Mouse (Mus musculus): ENCODE results near the gene Fhod1.

The Fhod1 gene

GRCm38 (mm10) chr8:105347428-105348221 is at the start of gene Fhod1:
Gene Fhod1 (minus strand): TSS chr8:105347953.
- DNase-seq (ENCODE audit: low read depth, low spot score) = peak; percentile 89

- no peak for DNase-seq (ENCODE audit: low read depth, low spot score)
Measured at GRCm38 (mm10) chr8:105393915-105394314, 46.2 kb upstream of the Fhod1 start.

GRCm38 (mm10) chr8:105393089-105393787 is 45.5 kb upstream of the Fhod1 start:
- no peak for DNase-seq (ENCODE audit: low read depth, low spot score)

- DNase-seq (ENCODE audit: low read depth, low spot score) = no peak
Measured at GRCm38 (mm10) chr8:105389096-105389495, 41.3 kb upstream of the Fhod1 start.

- no peak for DNase-seq (ENCODE audit: low read depth, low spot score)
Measured at GRCm38 (mm10) chr8:105387151-105387550, 39.4 kb upstream of the Fhod1 start.

- DNase-seq (ENCODE audit: low read depth, low spot score) = no peak
Measured at GRCm38 (mm10) chr8:105384070-105384469, 36.3 kb upstream of the Fhod1 start.

GRCm38 (mm10) chr8:105380308-105380707 is 32.6 kb upstream of the Fhod1 start:
- no peak for DNase-seq (ENCODE audit: low read depth, low spot score)

- DNase-seq (ENCODE audit: low read depth, low spot score) = no peak
Measured at GRCm38 (mm10) chr8:105378673-105379072, 30.9 kb upstream of the Fhod1 start.

GRCm38 (mm10) chr8:105374513-105374966 is 26.8 kb upstream of the Fhod1 start:
- DNase-seq (ENCODE audit: low read depth, low spot score) = no peak

GRCm38 (mm10) chr8:105373032-105373431 is 25.3 kb upstream of the Fhod1 start, which contains the start of gene Plekhg4:
Gene Plekhg4 (plus strand): TSS chr8:105373274.
- no peak for DNase-seq (ENCODE audit: low read depth, low spot score)

GRCm38 (mm10) chr8:105372473-105372872 is 24.7 kb upstream of the Fhod1 start:
- DNase-seq (ENCODE audit: low read depth, low spot score) = no peak

- no peak for DNase-seq (ENCODE audit: low read depth, low spot score)
Measured at GRCm38 (mm10) chr8:105367107-105367506, 19.4 kb upstream of the Fhod1 start.

- no peak for DNase-seq (ENCODE audit: low read depth, low spot score)
Measured at GRCm38 (mm10) chr8:105361751-105362702, 14.3 kb upstream of the Fhod1 start.

- DNase-seq (ENCODE audit: low read depth, low spot score) = no peak
Measured at GRCm38 (mm10) chr8:105359646-105360045, 11.9 kb upstream of the Fhod1 start.

- no peak for DNase-seq (ENCODE audit: low read depth, low spot score)
Measured at GRCm38 (mm10) chr8:105359208-105359607, 11.5 kb upstream of the Fhod1 start.

GRCm38 (mm10) chr8:105356681-105357080 is 8.9 kb upstream of the Fhod1 start:
- DNase-seq (ENCODE audit: low read depth, low spot score) = no peak

GRCm38 (mm10) chr8:105355179-105356024 is 7.6 kb upstream of the Fhod1 start:
- no peak for DNase-seq (ENCODE audit: low read depth, low spot score)

GRCm38 (mm10) chr8:105354549-105354948 is 6.8 kb upstream of the Fhod1 start:
- DNase-seq (ENCODE audit: low read depth, low spot score) = no peak

GRCm38 (mm10) chr8:105353583-105354135 is 5.9 kb upstream of the Fhod1 start:
- DNase-seq (ENCODE audit: low read depth, low spot score) = no peak

GRCm38 (mm10) chr8:105350186-105350585 is 2.4 kb upstream of the Fhod1 start:
- DNase-seq (ENCODE audit: low read depth, low spot score) = no peak
